Mouse (Mus musculus): ENCODE results near the gene Olfr372. TPM values are rescaled to one million over a fixed set of nuclear protein-coding genes. Genes with fewer than 3 reads are reported as not detected.
"Not testable (repeated sequence)": the region's sequence is repeated elsewhere in the genome, so short reads cannot be mapped to it uniquely, and the experiment has no call there.

The Olfr372 gene
- polyA plus RNA-seq, 1 experiment from 2014 or later: not detected

- not testable (repeated sequence) for DNase-seq (ENCODE audit: low spot score)
Observed at GRCm38 (mm10) chr8:72096721-72097120, 55.7 kb downstream of the Olfr372 start.

- DNase-seq (ENCODE audit: low spot score): not testable (repeated sequence)
Observed at GRCm38 (mm10) chr8:72099377-72100103, 58.5 kb downstream of the Olfr372 start.

- DNase-seq (ENCODE audit: low spot score): no peak
Observed at GRCm38 (mm10) chr8:72105165-72105564, 64.1 kb downstream of the Olfr372 start.

- no peak for DNase-seq (ENCODE audit: low spot score)
Observed at GRCm38 (mm10) chr8:72106740-72107139, 65.7 kb downstream of the Olfr372 start, which contains the start of gene Olfr374. Gene Olfr374, plus strand, starts transcription at chr8:72107040.

Other genes with a start within 250 kb of the Olfr372 start
- gene Zfp709, start 159.2 kb upstream of the Olfr372 start, polyA plus RNA-seq (2015; fragmentation: Nextera tagmentation; extraction: Ambion mirVana): 7.8 and 9.4 TPM in 2 replicates
- gene Zfp882, start 132.6 kb upstream of the Olfr372 start, polyA plus RNA-seq (2015; fragmentation: Nextera tagmentation; extraction: Ambion mirVana): 4.9 and 5.1 TPM in 2 replicates
- gene Zfp617, start 132.6 kb upstream of the Olfr372 start, polyA plus RNA-seq (2015; fragmentation: Nextera tagmentation; extraction: Ambion mirVana): 13.0 and 17.0 TPM in 2 replicates
- gene Zfp961, start 90.2 kb upstream of the Olfr372 start, polyA plus RNA-seq (2015; fragmentation: Nextera tagmentation; extraction: Ambion mirVana): 15.9 and 18.5 TPM in 2 replicates
- 1.5 and 1.9 TPM in 2 replicates for gene Cyp4f18, start 31.6 kb upstream of the Olfr372 start, polyA plus RNA-seq (2015; fragmentation: Nextera tagmentation; extraction: Ambion mirVana)
- 0.04 and 0.05 TPM in 2 replicates for gene Olfr373, start 42.0 kb downstream of the Olfr372 start, polyA plus RNA-seq (2015; fragmentation: Nextera tagmentation; extraction: Ambion mirVana)
- not detected in 2 replicates for gene Olfr374, start 65.8 kb downstream of the Olfr372 start, polyA plus RNA-seq (2015; fragmentation: Nextera tagmentation; extraction: Ambion mirVana)
- 164 and 172 TPM in 2 replicates for gene Tpm4, start 93.8 kb downstream of the Olfr372 start, polyA plus RNA-seq (2015; fragmentation: Nextera tagmentation; extraction: Ambion mirVana)
- gene Rab8a, start 120.0 kb downstream of the Olfr372 start, polyA plus RNA-seq (2015; fragmentation: Nextera tagmentation; extraction: Ambion mirVana): 140 and 151 TPM in 2 replicates
- gene Hsh2d, start 148.4 kb downstream of the Olfr372 start, polyA plus RNA-seq (2015; fragmentation: Nextera tagmentation; extraction: Ambion mirVana): 4.9 and 5.6 TPM in 2 replicates
- 0.44 and 0.67 TPM in 2 replicates for gene Cib3, start 171.6 kb downstream of the Olfr372 start, polyA plus RNA-seq (2015; fragmentation: Nextera tagmentation; extraction: Ambion mirVana)
- not detected in 2 replicates for gene Gm11034, start 172.4 kb downstream of the Olfr372 start, polyA plus RNA-seq (2015; fragmentation: Nextera tagmentation; extraction: Ambion mirVana)
- gene Fam32a, start 178.5 kb downstream of the Olfr372 start, polyA plus RNA-seq (2015; fragmentation: Nextera tagmentation; extraction: Ambion mirVana): 69.3 and 75.9 TPM in 2 replicates
- gene Ap1m1, start 198.8 kb downstream of the Olfr372 start, polyA plus RNA-seq (2015; fragmentation: Nextera tagmentation; extraction: Ambion mirVana): 133 and 135 TPM in 2 replicates